8 mouse cellular contexts compared by ENCODE assay signal in genomic region chr6:37400866-37401525, GRCm38 (mm10). TPM values are rescaled to one million over a fixed set of nuclear protein-coding genes. Genes with fewer than 3 reads are reported as not detected.
DNase-seq lines count a peak whose midpoint lies in the region; ATAC-seq lines count a peak whose summit lies in the region.

No protein-coding gene starts in this region.

- H3K9me3 ChIP-seq in hindbrain, embryonic 16.5 days (ENCODE audit: control insufficient read depth, low read length) = no peaks in the 10 kb centered on the region

- WGBS in hindbrain, embryonic 16.5 days = 72% methylated on average over 11 of the region's 11 CpGs

- no peak overlapping the region for H3K4me2 ChIP-seq in hindbrain, embryonic 16.5 days (ENCODE audit: low read length)

- DNase-seq in left cerebral cortex, postnatal 25 days (ENCODE audit: low spot score in 2 of 2) = peak; percentile 13 to 14
- no peak for DNase-seq in left cerebral cortex, postnatal 10 days (ENCODE audit: extremely low spot score in 1 of 2, low spot score in 2 of 2)
- DNase-seq in brain, adult 2 months (ENCODE audit: low read depth, low spot score) = peak; percentile 43
- peak; percentile 8 for DNase-seq in induced T-regulatory cell, adult 2 months (ENCODE audit: low read depth)
- peak; percentile 37 for DNase-seq in lung, postnatal 36 days
- no peak for DNase-seq in adrenal gland, adult 2 months
- DNase-seq in cerebellum, postnatal 10 days = no peak

- H3K9ac ChIP-seq in hindbrain, embryonic 16.5 days (ENCODE audit: low read depth, low read length) = no peak overlapping the region

- no peak overlapping the region for H3K27ac ChIP-seq in hindbrain, embryonic 16.5 days (ENCODE audit: low read depth, low read length)

- H3K27me3 ChIP-seq in hindbrain, embryonic 16.5 days (replicated peaks; ENCODE audit: control insufficient read depth, insufficient read depth, low read length) = no peaks in the 10 kb centered on the region

- H3K4me1 ChIP-seq in hindbrain, embryonic 16.5 days (ENCODE audit: control insufficient read depth, insufficient read depth, low read depth, low read length) = no peaks in the 10 kb centered on the region

- no peak overlapping the region for H3K4me3 ChIP-seq in hindbrain, embryonic 16.5 days (ENCODE audit: low read length)

- H3K36me3 ChIP-seq in hindbrain, embryonic 16.5 days (ENCODE audit: control insufficient read depth, insufficient read depth, low read length) = no peaks in the 10 kb centered on the region

- ATAC-seq in hindbrain, embryonic 16.5 days = no peak

- intact Hi-C loops in left cerebral cortex, postnatal 25 days (cut with DNase I) = no loop called here
- intact Hi-C loops in left cerebral cortex, postnatal 10 days (cut with DNase I) = no loop called here

RNA-seq across cellular contexts. Expression of gene Creb3l2, which starts 41.0 kb away (rescaled TPM):
- total RNA-seq in left cerebral cortex, postnatal 25 days (2021) = 1 to 10 TPM; 7.0 to 7.3 TPM
- 1 to 10 TPM; 5.1 to 5.6 TPM for total RNA-seq in left cerebral cortex, postnatal 10 days (2021)
- 10 to 100 TPM; 69.4 to 85.5 TPM for total RNA-seq in adrenal gland, adult 2 months (2021)
- polyA plus RNA-seq in adrenal gland, adult 2 months (2012; rRNA removed) = 36.9 and 48.4 TPM in 2 replicates
- 3.3 and 4.6 TPM in 2 replicates for polyA plus RNA-seq in hindbrain, embryonic 16.5 days (2015; fragmentation: Nextera tagmentation; extraction: Ambion mirVana)

Comparison
In these comparisons a context has a peak if more than half of its experiments do, and no peak if none do; other contexts are left out.
1. DNase-seq: peak in left cerebral cortex, postnatal 25 days (2 of 2), brain, adult 2 months (single experiment), induced T-regulatory cell, adult 2 months (single experiment) and lung, postnatal 36 days (single experiment); none in left cerebral cortex, postnatal 10 days (0 of 2), adrenal gland, adult 2 months (single experiment) and cerebellum, postnatal 10 days (0 of 2).
2. RNA of gene Creb3l2, which starts 41.0 kb away (total RNA-seq): 69.4 to 85.5 TPM in adrenal gland, adult 2 months; 7.0 to 7.3 TPM in left cerebral cortex, postnatal 25 days and 5.1 to 5.6 TPM in left cerebral cortex, postnatal 10 days; every median in the first group is over 4 times any median in the second.